Mouse (Mus musculus): Measurements from ENCODE around the gene Pcmtd2. TPM values are rescaled to one million over a fixed set of nuclear protein-coding genes. Genes with fewer than 3 reads are reported as not detected.

The Pcmtd2 gene
- total RNA-seq, 2 experiments from 2014 or later, result 51.8 to 62.1 TPM

Other genes with a start within 250 kb of the Pcmtd2 start
- 10 to 100 TPM; 44.9 to 48.8 TPM for gene Prpf6, start 246.0 kb upstream of the Pcmtd2 start, total RNA-seq (2021)
- gene Zfp512b, start 245.1 kb upstream of the Pcmtd2 start, total RNA-seq (2021), result 100 to 1,000 TPM; 139 to 152 TPM
- 10 to 100 TPM; 27.1 to 28.8 TPM for gene Samd10, start 238.6 kb upstream of the Pcmtd2 start, total RNA-seq (2021)
- under 1 TPM in 1 of 2 experiments, not detected in 1; 0.67 TPM for gene Gm29797, start 180.8 kb upstream of the Pcmtd2 start, total RNA-seq (2021)
- gene Sox18, start 166.2 kb upstream of the Pcmtd2 start, total RNA-seq (2021), result 10 to 100 TPM; 13.9 to 14.7 TPM
- 10 to 100 TPM; 57.3 to 62.7 TPM for gene Tcea2, start 157.5 kb upstream of the Pcmtd2 start, total RNA-seq (2021)
- 10 to 100 TPM; 48.8 to 57.2 TPM for gene Rgs19, start 143.9 kb upstream of the Pcmtd2 start, total RNA-seq (2021)
- gene Lkaaear1, start 139.4 kb upstream of the Pcmtd2 start, total RNA-seq (2021), result not detected
- gene Oprl1, start 122.8 kb upstream of the Pcmtd2 start, total RNA-seq (2021), result 10 to 100 TPM; 75.4 to 82.2 TPM
- gene Myt1, start 74.5 kb upstream of the Pcmtd2 start, total RNA-seq (2021), result 10 to 100 TPM; 24.3 to 27.7 TPM
- 10 to 100 TPM; 32.7 to 39.4 TPM for gene Polr3k, start 26.5 kb downstream of the Pcmtd2 start, total RNA-seq (2021)
- not detected for gene Gm14496, start 153.3 kb downstream of the Pcmtd2 start, total RNA-seq (2021)

Measured in left cerebral cortex, postnatal 10 days (tissue).